Mouse (Mus musculus) kidney, adult 11 months (tissue): ENCODE measurements around the gene Retreg2.

Experiments
- DNase-seq: peaks from one replicate; pipeline ENCODE4 v3.0.0; 2022

Retreg2 gene

DNA sequence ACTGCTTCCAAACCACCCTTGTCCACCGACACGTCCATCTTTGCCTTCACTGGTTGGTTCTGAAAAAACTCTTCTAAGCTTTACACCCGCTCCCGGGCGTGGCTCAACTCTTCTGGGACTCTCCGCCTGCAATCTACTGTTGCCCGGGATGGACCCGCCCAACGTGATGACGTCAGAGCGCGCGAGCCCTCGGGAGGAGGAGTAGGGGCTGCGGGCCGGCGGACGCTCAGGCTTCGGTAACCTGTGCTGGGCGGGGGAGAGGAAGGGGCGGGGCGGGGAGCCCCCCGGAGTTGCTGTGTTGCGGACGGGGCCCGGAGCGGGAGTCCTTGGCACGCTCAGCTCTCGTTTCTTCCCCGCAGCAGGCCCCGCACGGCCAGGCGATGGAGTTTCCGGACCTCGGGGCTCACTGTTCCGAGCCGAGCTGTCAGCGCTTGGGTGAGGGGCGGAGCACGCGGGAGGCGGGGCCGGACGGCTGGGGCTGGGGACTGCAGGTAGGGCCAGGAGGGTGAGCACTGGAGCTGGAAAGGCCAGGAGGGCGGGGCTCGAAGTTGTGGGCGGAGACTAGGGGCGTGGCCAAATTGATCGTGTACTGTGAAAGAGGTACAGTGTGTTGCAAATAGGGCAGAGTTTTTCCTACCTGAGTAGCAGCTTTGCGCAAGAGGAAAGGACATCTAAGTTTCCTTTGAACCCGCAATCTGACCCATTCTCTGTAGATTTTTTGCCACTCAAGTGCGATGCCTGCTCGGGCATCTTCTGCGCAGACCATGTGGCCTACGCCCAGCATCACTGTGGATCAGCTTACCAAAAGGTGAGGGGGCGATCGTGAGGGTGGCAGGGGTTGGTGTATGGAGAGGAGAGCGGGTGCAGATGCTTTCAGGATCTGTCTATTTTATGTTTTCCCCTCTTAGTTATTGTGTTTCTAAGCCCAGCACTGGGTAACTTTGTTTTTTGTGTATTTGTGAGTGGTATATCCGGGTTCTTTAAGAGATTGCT, 26.2 kb downstream of the Retreg2 start, which contains the start of gene Zfand2b:
Gene Zfand2b (plus strand): TSS at position 175 of the 993 bp plus-strand sequence.
- peak; percentile 98 for DNase-seq

GRCm38 (mm10) chr1:75179334-75180104, 36.9 kb downstream of the Retreg2 start:
- DNase-seq, result peak; percentile 68

DNA sequence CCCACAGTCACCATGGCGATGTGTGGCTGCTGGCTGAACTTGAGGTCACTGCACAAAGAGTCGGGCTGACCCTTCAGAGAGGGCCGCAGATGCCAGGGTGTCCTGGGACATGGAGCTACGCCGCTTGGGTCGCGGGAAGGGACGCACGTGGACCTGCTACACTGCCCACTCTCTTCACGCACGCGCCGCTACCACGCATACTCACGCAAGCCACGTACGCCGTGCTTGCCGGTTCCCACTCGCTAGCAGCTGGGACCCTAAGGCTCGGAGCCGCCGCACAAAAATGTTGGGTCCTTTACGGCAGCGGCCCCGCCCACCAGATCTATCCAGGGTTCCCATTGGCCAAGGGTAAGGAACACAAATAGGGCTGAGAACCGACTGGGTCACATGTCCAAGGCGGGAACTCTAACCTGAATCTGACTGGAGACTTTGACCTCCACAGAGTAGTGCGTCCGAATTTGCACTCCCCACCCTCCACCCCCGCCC, 37.6 kb downstream of the Retreg2 start, which contains the start of gene Abcb6:
Gene Abcb6 (minus strand): TSS at position 288 of the 486 bp plus-strand sequence.
- DNase-seq, result peak; percentile 94

GRCm38 (mm10) chr1:75180741-75181140, 38.2 kb downstream of the Retreg2 start:
- no peak for DNase-seq

DNA sequence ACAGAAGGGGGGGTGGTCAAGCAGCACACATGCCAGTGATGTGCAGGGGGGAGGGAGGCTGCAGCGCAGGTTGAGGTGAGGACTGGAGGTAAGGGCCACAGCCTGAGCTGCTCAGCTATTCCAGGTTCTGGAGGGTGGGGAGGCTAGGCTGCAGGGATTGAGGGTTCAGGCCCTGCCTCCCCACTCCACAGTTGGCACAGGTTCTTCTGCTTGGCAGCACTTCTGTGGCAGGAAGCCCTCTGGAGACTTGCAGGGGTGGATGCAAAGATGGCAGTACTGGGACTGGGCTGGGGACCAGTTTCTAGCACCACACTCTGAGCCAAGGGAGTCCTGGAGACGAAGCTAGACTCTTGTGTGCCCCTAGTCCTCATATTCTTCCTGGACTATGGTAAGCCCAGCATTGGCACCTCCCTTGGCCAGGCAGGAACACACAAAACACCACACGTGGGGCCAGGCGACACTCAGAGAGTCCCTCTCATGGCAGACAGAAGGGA, 38.8 kb downstream of the Retreg2 start:
- no peak for DNase-seq

- no peak for DNase-seq
Observed at GRCm38 (mm10) chr1:75182160-75182559, 39.6 kb downstream of the Retreg2 start.

DNA sequence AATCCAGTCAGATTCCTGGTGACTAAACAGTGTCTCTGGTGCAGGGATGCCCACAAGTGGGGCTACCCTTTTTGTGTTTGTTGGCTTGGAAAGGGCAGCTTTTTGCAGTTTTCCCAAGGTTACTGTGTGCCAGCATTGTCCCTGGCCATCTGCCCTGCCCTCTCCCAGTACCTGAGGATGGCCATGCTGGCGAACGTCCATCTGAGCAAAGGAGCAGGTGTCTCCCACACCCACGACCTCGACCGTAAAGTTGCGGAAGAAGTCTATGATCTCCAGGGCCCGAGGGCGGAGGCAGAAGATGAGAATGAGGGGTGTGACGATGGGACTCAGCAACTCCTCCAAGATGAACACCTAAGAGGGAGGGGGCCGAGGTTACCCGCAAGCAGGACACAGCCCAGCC, 42.9 kb downstream of the Retreg2 start:
- no peak for DNase-seq

DNA sequence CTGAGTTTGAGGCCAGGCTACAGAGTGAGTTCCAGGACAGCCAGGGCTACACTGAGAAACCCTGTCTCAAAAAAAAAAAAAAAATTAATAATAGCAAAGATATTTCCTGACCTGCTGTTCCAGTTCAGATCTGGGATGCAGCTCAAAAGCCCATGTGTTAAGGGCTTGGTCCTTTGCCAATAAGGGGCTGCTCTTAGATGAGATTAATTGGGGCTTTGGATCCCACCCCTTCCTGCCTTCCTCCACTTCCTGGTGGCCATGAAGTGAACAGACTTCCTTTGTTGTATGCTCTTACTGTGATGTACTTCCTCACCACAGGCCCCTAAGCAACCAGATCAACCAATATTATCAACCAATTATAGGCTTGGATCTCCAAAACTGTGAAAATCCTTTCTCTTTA, 44.5 kb downstream of the Retreg2 start:
- no peak for DNase-seq

DNA sequence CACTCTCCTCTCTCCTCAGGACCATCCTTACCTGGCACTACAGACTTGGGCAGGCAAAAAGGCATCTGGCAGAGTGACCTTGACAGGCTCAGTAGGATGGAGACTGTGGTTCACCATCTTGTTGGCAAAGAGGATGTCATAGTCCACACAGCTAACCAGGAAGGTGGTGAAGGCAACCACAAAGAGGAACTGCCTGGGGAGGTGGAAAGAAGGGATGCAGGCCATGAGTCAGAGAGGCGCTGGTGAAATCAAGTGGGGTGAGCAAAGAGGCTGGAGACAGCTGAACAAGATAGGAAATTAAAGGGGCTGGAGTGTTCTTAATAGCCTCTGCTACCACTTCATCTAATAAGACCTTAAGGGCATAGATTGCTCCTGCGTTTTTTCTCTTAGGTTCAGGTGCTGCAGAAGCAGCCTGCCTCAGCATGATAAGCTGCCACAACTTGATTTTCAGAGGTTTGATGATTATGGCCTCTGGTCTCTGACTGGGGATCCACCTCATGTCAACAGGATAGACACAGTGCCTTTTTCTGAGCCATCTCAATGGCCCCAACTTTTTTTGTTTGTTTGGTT, 45.4 kb downstream of the Retreg2 start:
- no peak for DNase-seq

- DNase-seq, result no peak
Observed at GRCm38 (mm10) chr1:75190577-75190976, 48.0 kb downstream of the Retreg2 start.

GRCm38 (mm10) chr1:75191258-75191621, 48.7 kb downstream of the Retreg2 start:
- no peak for DNase-seq

DNA sequence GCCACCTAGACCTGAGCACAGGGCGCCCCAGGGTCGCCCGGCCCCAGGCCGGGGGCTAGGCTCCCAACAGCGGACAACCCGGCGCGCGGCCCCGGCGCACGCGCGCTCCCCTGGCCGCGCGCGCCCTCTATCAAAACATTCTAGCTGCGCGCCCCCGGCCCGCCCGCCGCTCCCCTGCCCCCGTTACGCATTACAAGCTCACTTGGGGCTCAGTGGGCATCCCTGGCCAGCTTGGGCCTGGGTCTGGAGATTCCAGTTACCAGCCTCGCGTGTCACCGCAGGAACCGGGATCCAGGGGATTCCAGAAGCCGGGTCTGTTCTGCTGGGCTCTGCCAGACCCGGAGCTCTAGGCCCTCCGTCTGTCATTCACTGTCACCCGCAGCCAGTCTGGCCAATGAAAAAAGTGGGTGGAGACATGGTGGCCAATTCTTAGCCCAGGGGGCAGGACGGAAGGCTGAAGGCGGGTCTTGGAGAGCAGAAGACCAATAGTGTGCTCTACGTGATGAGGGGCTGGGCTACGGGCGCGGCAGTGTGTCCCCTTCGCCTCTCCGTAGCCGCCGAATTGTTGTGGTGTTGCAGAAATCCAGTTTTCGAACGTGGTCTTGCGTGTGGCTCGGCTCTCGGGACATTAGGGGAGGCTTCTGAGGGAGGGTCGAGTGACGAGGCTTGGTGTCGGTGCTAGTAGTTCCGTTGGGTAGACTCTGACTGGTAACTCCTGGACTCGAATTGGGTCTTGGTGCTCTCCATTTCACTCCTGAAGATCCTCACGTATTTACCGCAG, 49.2 kb downstream of the Retreg2 start, which contains the start of the genes Ankzf1 and Atg9a:
Gene Ankzf1 (plus strand): TSS at position 530 of the 781 bp plus-strand sequence.
Gene Atg9a (minus strand): TSS at position 575 of the 781 bp plus-strand sequence.
- DNase-seq, result peak; percentile 99

- peak; percentile 69 for DNase-seq
Observed at GRCm38 (mm10) chr1:75192452-75192851, 49.9 kb downstream of the Retreg2 start.
